Mouse (Mus musculus): ENCODE measurements around the gene Imp4.
A peak's percentile ranks its signal among the peaks of the same experiment; 100 is the strongest.

GRCm38 (mm10) chr1:34472427-34473300 is 33.0 kb downstream of the Imp4 start:
- TF ChIP-seq CTCF (IDR thresholded peaks at IDR 0.05; ENCODE audit: control insufficient read depth, insufficient read depth, low read length) (no peak), POLR2A (IDR thresholded peaks at IDR 0.05; ENCODE audit: borderline replicate concordance, control insufficient read depth, low read depth, low read length) (peak; percentile 62; the same call in 1 of the 2 replicates)
